Mouse (Mus musculus) stomach, embryonic 15.5 days (tissue): ENCODE data around the gene Ywhaq. TPM values are rescaled to one million over a fixed set of nuclear protein-coding genes. Genes with fewer than 3 reads are reported as not detected.
A peak's percentile ranks its signal among the peaks of the same experiment; 100 is the strongest.

Source experiments
- ATAC-seq: fragments of 200-750 bp; cut with Nextera tagmentation; 2 replicates; pipeline ENCODE4 v1.8.0; 2017; ENCODE audit warnings: low read depth, moderate number of reproducible peaks, moderate TSS enrichment; ENCODE audit not compliant: insufficient read depth, low FRiP score
- H3K27ac ChIP-seq: fragments of 300-500 bp; sonication (generic); 2 replicates; pipeline ENCODE4 v1.5.1; 2015; ENCODE audit warnings: mild to moderate bottlenecking, inconsistent platforms
- H3K27me3 ChIP-seq: fragments of 300-500 bp; sonication (generic); replicated peaks from 2 replicates; pipeline ENCODE4 v1.6.1; 2015; ENCODE audit warnings: inconsistent platforms
- H3K36me3 ChIP-seq: fragments of 300-500 bp; sonication (generic); 2 replicates; pipeline ENCODE4 v1.6.1; 2015; ENCODE audit warnings: inconsistent platforms
- H3K4me1 ChIP-seq: fragments of 300-500 bp; sonication (generic); 2 replicates; pipeline ENCODE4 v1.6.1; 2015; ENCODE audit warnings: inconsistent platforms
- H3K4me2 ChIP-seq: fragments of 300-500 bp; sonication (generic); 2 replicates; pipeline ENCODE4 v1.6.1; 2015; ENCODE audit warnings: mild to moderate bottlenecking, inconsistent platforms
- H3K4me3 ChIP-seq: fragments of 300-500 bp; sonication (generic); replicated peaks from 2 replicates; pipeline ENCODE4 v1.5.1; 2015; ENCODE audit warnings: inconsistent platforms
- H3K9ac ChIP-seq: fragments of 300-500 bp; sonication (generic); 2 replicates; pipeline ENCODE4 v1.6.1; 2015; ENCODE audit warnings: inconsistent platforms
- H3K9me3 ChIP-seq: fragments of 300-500 bp; sonication (generic); 2 replicates; pipeline ENCODE4 v1.6.1; 2016; ENCODE audit warnings: inconsistent platforms
- WGBS: fragments of 180-500 bp; shearing (Covaris S2); methylation state at CpG from one replicate; pipeline ENCODE4 v1.1.7; 2015; 5-methylcytosine and 5-hydroxymethylcytosine counted together
- polyA plus RNA-seq: library from polyadenylated mRNA; unstranded; fragments of >200 nt; fragmentation: Nextera tagmentation; extraction: Ambion mirVana; gene quantifications from 2 replicates; pipeline ENCODE4 v1.2.1, GENCODE M21; 2015

Ywhaq gene
- polyA plus RNA-seq, 1 experiment from 2014 or later: 592 TPM

DNA sequence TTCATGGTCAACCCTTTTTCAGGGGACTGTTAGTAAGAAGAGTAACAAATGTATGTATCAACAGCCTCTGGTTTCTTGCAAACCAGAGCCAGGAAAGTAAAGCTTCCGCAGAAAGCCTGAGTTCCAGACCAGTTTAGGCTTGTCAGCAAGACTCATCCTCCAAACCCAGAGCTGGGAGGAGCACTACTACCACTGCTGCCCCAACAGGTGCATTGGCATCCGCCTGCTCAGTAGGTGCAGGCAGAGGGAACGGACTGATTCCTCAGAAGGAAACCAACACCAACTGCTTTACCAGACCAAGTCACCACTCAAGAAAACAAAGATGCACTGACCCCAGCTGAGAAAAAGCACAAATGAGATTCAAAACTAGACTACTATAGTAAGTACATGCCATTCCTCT lies 54.2 kb downstream of the Ywhaq start:
- Histone ChIP-seq H3K4me1 (peaks cover 5% of the 10 kb centered on the region; the same call in 1 of the 2 replicates), H3K9ac (no peak overlapping the region), H3K4me2 (no peak overlapping the region), H3K27me3 (no peaks in the 10 kb centered on the region), H3K36me3 (no peaks in the 10 kb centered on the region), H3K27ac (no peak overlapping the region; the same call in 1 of the 2 replicates), H3K4me3 (no peak overlapping the region), H3K9me3 (no peaks in the 10 kb centered on the region)
- 82% methylated on average over 3 of the region's 3 CpGs for WGBS
- ATAC-seq: no peak

- 61% methylated on average over 2 of the region's 2 CpGs for WGBS
- Histone ChIP-seq H3K4me1 (peaks cover 5% of the 10 kb centered on the region; the same call in 1 of the 2 replicates), H3K27me3 (no peaks in the 10 kb centered on the region), H3K36me3 (no peaks in the 10 kb centered on the region), H3K4me3 (no peak overlapping the region), H3K27ac (no peak overlapping the region), H3K4me2 (no peak overlapping the region), H3K9ac (no peak overlapping the region), H3K9me3 (no peaks in the 10 kb centered on the region)
- ATAC-seq: peak; percentile 35; the same call in 1 of the 2 replicates
These were observed 54.8 kb downstream of the Ywhaq start for GRCm38 (mm10) chr12:21362686-21363085.

GRCm38 (mm10) chr12:21353681-21354080 lies 63.8 kb downstream of the Ywhaq start:
- no peaks in the 10 kb centered on the region for H3K4me1 ChIP-seq
- no peak overlapping the region for H3K4me3 ChIP-seq
- no peak overlapping the region for H3K27ac ChIP-seq
- 91% methylated on average over 8 of the region's 8 CpGs for WGBS
- no peak overlapping the region for H3K4me2 ChIP-seq
- H3K9me3 ChIP-seq: no peaks in the 10 kb centered on the region
- H3K9ac ChIP-seq: no peak overlapping the region
- peaks cover 25% of the 10 kb centered on the region for H3K36me3 ChIP-seq
- no peak for ATAC-seq
- H3K27me3 ChIP-seq: no peaks in the 10 kb centered on the region

GRCm38 (mm10) chr12:21350113-21350876 lies 67.1 kb downstream of the Ywhaq start:
- no peak overlapping the region for H3K9ac ChIP-seq
- ATAC-seq: no peak
- H3K36me3 ChIP-seq: peaks cover 25% of the 10 kb centered on the region
- H3K27ac ChIP-seq: no peak overlapping the region
- WGBS: 81% methylated on average over 7 of the region's 7 CpGs
- H3K9me3 ChIP-seq: no peaks in the 10 kb centered on the region
- H3K27me3 ChIP-seq: no peaks in the 10 kb centered on the region
- H3K4me1 ChIP-seq: no peaks in the 10 kb centered on the region
- no peak overlapping the region for H3K4me2 ChIP-seq
- no peak overlapping the region for H3K4me3 ChIP-seq

DNA sequence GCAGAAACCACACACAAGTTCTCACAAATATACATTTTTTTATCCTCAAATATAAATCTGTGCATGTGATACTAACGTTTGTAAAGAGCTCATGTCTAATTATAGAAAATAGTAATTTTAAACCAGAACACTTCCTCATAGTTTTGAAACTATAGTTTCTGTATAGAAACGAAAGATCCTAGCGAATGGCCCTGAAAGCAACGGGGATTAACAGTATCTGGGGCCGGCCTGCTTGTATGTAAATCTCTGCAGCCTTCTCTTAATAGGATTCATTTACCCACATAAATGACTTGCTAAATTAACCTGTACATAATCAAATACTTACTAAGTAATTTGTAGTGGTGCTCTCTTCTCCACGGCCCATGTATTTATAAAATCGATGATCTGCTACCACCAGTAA lies 70.5 kb downstream of the Ywhaq start:
- H3K36me3 ChIP-seq: peaks cover 13% of the 10 kb centered on the region

GRCm38 (mm10) chr12:21340674-21341073 lies 76.8 kb downstream of the Ywhaq start:
- H3K4me1 ChIP-seq: no peaks in the 10 kb centered on the region
- no peak overlapping the region for H3K4me3 ChIP-seq
- no peak for ATAC-seq
- peaks cover 19% of the 10 kb centered on the region; the same call in 1 of the 2 replicates for H3K36me3 ChIP-seq
- H3K9me3 ChIP-seq: no peaks in the 10 kb centered on the region
- H3K27me3 ChIP-seq: no peaks in the 10 kb centered on the region
- no peak overlapping the region for H3K9ac ChIP-seq
- 91% methylated on average over 5 of the region's 5 CpGs for WGBS
- H3K27ac ChIP-seq: no peak overlapping the region
- H3K4me2 ChIP-seq: no peak overlapping the region

More for the DNA sequence above, 70.5 kb downstream of the Ywhaq start:
- Histone ChIP-seq H3K9me3 (no peaks in the 10 kb centered on the region), H3K27me3 (no peaks in the 10 kb centered on the region), H3K4me1 (no peaks in the 10 kb centered on the region), H3K9ac (no peak overlapping the region), H3K4me2 (no peak overlapping the region), H3K27ac (no peak overlapping the region), H3K4me3 (no peak overlapping the region)
- no peak for ATAC-seq
- WGBS: 90% methylated on average over 7 of the region's 7 CpGs

Other genes starting within 250 kb of the Ywhaq start
- gene Cpsf3, start 132.2 kb downstream of the Ywhaq start, polyA plus RNA-seq: 101 and 106 TPM in 2 replicates
- gene Itgb1bp1, start 131.4 kb downstream of the Ywhaq start, polyA plus RNA-seq: 42.5 and 49.7 TPM in 2 replicates
- gene Iah1, start 101.2 kb downstream of the Ywhaq start, polyA plus RNA-seq: 48.5 and 57.6 TPM in 2 replicates
- 36.0 and 37.2 TPM in 2 replicates for gene Adam17, start 44.0 kb downstream of the Ywhaq start, polyA plus RNA-seq